Mouse (Mus musculus) megakaryocyte, embryonic 14.5 days (primary cell): ENCODE data around the gene Syne4.

ENCODE experiments used
- FLI1 ChIP-seq: IDR thresholded peaks from 2 replicates; pipeline ENCODE4 v1.6.1; 2012; ENCODE audit warnings: low read length, inconsistent platforms, mixed read lengths
- GATA1 ChIP-seq: IDR thresholded peaks from 3 replicates; pipeline ENCODE4 v1.6.1; 2012; ENCODE audit warnings: mixed read lengths, low read length, inconsistent platforms, borderline replicate concordance

DNA sequence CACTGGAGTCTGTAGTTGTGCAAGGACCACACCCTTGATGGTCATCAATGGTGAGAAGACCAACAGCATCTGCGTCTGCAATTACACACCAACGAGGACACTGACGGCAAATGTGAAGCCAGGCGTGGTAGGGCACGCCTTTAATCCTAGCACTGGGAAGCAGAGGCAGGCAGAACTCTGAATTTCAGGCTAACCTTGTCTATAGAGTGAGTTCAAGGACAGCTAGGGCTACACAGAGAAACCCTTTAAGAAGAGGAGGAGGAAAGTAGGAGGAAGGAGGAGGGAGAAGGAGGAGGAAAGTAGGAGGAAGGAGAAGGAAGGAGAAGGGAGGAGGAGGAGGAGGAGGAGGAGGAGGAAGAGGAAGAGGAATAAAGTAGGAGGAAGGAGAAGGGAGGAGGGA lies 49.1 kb upstream of the Syne4 start:
- TF ChIP-seq GATA1: no peak
- TF ChIP-seq FLI1: no peak
